Mouse (Mus musculus): ENCODE data around the gene Fam76a. TPM values are rescaled to one million over a fixed set of nuclear protein-coding genes. Genes with fewer than 3 reads are reported as not detected.
A peak's percentile ranks its signal among the peaks of the same experiment; 100 is the strongest.

Gene Fam76a
- total RNA-seq (2015; ENCODE audit: low replicate concordance): 26.5 and 39.9 TPM in 2 replicates
- total RNA-seq (2017; ENCODE audit: low replicate concordance): 47.6 and 53.9 TPM in 2 replicates

DNA sequence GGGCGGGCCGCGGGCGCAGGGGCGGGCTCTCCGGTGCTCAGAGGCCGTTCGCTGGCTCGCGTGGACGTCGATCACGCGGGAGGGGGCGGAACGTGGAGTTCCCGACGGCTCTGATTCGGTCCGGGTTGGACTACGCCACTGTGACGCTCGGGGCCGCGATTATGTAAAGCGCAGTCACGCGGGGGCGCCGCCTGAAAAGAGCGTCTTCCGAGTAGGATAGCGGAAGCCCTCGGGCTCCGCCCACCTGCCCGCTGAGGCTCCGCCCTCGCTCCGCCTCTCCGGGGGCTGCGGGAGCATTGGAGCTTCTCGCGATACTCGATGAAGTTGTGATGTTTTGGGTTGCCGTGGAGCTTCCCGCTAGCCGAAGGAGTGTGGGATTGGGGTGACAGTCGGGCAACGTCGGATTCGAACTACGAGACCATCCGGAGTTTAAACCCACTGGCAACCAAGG lies at the start of gene Fam76a:
Fam76a (minus strand) TSS at position 1 of the 451 bp plus-strand sequence.
- peak; percentile 88 for ATAC-seq (replicated peaks; ENCODE audit: low FRiP score, poor library complexity, severe bottlenecking)

GRCm38 (mm10) chr4:132972101-132972500 lies 49.7 kb upstream of the Fam76a start:
- ATAC-seq (replicated peaks; ENCODE audit: low FRiP score, poor library complexity, severe bottlenecking): no peak

GRCm38 (mm10) chr4:132971601-132972000 lies 49.2 kb upstream of the Fam76a start:
- ATAC-seq (replicated peaks; ENCODE audit: low FRiP score, poor library complexity, severe bottlenecking): no peak

DNA sequence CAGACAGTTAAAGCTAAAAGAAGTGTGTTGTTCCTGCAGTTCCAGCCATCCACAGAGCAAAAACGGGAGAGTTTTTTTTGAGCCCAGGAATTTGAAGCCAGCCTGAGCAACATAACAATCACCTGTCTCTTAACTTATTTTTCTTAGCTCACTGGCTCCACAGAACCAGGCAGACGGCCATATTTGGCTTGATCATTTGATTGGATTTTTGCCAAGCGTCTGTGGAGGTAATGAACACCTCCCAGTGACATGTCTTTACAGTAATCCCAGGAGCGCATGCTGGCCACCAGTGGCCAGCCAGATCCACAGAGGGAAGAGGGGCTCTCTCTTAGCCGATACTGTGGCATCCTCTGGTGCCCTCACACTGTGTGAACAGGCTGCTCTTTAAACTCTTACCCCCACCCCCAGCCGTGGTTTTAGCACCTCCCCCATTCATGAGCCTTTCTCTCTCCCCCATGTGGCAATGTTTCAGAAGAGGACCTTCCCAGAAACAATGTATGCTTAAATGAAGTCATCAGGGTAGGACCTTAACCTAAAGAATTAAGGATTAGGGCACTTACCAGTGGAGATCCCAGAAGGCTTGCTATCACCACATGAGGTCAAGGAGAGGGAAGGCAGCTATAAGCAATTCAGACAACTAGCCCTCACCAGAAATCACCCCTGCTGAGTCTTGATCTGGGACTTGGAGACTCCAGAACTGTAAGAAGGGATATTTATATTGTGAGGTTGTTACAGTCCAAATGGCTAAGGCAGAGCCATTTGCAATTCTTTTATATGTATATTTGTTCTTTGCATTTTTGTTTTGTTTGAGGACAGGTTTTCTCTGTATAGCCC lies 46.0 kb upstream of the Fam76a start:
- no peak for ATAC-seq (replicated peaks; ENCODE audit: low FRiP score, poor library complexity, severe bottlenecking)

GRCm38 (mm10) chr4:132964473-132964872 lies 42.1 kb upstream of the Fam76a start:
- no peak for ATAC-seq (replicated peaks; ENCODE audit: low FRiP score, poor library complexity, severe bottlenecking)

DNA sequence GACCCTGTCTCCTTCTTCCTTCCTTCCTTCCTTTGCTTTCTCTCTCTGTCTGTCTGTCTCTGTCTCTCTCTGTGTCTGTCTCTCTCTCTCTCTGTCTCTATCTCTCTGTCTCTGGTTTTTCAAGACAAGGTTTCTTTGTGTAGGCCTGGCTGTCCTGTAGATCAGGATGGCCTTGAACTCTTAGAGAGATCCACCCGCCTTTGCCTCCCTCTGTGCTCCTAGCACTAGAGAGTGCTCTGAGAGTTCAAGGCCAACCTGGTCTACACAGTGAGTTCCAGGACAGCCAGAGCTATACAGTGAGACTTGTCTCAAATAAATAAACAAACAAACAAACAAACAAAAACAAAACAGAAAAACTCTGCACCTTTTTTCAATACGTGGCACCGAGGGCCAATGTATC lies 41.7 kb upstream of the Fam76a start:
- ATAC-seq (replicated peaks; ENCODE audit: low FRiP score, poor library complexity, severe bottlenecking): no peak

DNA sequence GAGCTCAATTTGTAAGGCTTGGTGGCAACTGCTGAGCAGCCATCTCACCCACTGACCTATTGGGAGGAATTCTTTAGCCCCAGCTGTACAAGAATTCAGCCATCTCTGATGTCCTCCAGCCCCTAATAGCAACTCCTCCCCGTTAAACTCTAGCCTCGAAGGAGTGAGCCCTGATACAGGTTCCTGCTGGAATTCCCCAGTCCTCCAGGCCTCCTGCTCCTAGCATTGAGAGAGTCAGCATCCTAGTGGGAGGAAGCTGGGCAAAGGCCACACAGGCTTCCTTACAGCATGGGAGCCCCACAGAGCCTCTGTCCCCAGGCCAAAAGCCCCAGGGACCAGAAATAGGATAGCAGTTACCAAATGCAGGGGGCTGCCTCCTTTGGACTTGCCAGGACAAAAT lies 41.1 kb upstream of the Fam76a start:
- ATAC-seq (replicated peaks; ENCODE audit: low FRiP score, poor library complexity, severe bottlenecking): no peak

DNA sequence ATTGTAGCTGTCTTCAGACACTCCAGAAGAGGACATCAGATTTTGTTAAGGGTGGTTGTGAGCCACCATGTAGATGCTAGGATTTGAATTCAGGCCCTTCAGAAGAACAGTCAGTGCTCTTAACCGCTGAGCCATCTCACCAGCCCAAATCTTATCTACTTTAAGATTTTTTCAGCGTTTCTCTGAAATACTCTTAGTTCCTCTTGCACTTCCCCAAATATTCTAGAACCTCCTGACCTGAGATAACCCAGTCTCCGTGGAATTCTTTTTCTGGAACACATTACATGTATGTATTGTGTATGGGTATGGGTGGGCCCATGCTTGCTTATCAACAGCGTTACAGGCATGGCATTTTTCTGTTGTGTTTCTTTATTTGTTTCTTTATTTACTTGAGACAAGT lies 40.3 kb upstream of the Fam76a start:
- ATAC-seq (replicated peaks; ENCODE audit: low FRiP score, poor library complexity, severe bottlenecking): no peak

DNA sequence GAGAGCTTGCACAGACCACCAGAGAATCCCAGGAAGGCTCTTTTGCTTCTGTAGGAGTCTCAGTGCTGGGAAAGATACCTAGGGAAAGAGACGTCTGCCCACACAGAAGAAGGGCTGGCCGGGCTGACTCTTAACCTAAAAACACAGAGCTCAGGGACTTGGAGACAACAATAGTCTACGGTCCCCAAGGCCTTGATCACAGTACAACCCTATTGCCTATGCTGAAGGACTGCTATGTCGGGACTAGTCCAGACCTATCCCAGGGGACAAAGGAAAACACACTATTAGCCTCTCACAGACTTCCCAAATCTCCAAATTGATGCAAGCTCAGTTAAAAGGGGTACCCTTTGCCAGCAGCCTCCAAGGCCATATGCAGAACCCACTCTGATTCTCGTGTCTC lies 39.5 kb upstream of the Fam76a start:
- no peak for ATAC-seq (replicated peaks; ENCODE audit: low FRiP score, poor library complexity, severe bottlenecking)

DNA sequence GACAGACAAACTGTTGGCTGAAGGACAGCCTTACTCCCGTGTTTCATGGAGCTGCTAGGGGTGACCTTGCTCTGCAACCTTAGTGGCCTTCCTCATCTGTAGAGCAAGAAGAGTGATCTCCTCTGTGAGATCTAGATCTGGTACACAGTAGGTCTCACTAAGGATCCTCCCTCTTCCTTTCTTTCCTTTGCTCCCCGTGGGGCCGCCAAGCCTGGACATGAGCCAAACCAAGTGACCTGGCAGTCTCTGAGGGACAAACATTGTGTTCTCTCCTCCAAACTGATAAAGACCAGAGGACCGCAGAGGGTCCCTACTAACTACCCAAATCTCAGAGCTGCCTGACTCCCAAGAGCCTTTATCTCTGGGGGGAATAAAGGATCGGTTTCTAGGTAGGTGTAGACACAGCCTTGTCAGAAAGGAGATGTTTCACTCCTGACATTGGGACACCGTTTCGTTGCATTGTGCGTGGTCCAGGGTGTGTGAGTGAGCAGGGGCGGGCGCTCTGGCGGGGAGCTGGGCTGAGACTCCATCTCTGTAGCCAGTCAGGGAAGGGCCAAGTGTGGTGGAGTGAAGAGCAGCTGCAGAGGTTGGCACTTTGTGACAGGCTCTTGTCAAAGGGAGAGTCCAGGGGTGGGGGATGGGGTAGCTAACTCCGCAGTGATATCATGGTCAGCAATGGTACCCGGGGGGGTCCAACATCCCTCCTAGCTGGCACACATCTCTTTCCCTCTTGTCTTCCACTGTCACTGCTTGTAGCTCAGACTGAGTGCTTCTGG lies 38.7 kb upstream of the Fam76a start:
- no peak for ATAC-seq (replicated peaks; ENCODE audit: low FRiP score, poor library complexity, severe bottlenecking)

- ATAC-seq (replicated peaks; ENCODE audit: low FRiP score, poor library complexity, severe bottlenecking): no peak
These were observed 38.0 kb upstream of the Fam76a start for GRCm38 (mm10) chr4:132960313-132960712.

DNA sequence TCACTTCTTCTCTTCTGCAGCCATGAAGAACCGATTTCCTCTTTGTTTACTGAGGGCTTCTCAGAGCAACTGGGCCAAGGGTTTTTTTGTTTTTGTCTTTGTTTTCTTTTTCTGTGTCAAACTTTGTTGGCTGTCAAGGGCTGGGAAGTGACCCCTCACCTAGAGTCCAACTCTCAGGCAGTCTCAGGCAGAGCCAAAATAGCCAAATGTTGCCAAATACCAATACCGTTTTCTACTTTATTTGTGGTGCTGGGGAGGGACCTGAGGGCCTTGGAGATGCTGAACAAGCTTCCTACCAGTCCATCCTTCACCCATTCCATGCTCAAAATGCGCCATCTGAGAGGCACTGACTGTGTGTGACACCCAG lies 37.3 kb upstream of the Fam76a start:
- ATAC-seq (replicated peaks; ENCODE audit: low FRiP score, poor library complexity, severe bottlenecking): no peak

DNA sequence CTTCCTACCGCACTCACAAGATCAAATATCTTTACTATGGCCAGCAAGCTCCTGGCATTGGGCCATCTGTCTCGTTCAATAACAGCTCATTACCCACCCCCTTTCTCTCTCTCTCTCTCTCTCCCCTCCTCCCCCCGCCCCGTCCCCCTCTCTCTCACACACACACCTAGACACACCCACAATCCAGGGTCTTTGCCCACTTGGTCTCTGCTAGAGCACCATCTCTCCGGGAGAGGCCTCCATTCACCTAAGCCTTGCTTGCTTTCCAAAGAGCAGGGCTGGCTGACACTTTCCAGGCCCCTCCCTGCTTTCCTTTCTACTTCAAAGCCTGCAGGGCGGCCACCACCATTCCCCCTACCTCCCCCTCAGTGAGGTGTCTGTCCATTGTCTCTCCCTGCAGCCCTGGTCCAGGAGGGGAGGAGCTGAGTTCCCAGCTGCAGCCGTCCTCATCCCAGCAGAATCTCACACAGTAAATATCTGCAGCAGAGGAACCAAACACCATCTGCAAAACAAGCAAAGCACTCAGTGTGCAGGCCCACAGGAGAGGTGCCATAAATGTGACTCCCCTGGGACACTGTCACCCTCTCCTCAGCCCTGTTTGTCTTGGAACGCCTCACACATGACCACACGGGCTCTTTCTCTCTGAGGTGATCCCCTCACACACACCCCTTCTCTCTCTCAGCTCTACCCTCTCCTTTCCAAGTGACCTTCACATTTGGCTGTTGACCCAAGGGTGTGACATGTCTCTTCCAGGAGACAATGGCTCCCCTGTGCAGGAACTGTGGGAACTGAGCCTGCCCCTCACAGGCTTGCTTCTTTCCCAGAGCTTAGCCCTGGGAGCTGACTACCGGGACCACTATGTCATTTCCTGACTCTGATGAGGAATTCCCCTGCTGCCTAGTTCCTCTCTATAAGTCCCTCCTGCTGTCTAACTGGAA lies 36.7 kb upstream of the Fam76a start:
- no peak for ATAC-seq (replicated peaks; ENCODE audit: low FRiP score, poor library complexity, severe bottlenecking)

DNA sequence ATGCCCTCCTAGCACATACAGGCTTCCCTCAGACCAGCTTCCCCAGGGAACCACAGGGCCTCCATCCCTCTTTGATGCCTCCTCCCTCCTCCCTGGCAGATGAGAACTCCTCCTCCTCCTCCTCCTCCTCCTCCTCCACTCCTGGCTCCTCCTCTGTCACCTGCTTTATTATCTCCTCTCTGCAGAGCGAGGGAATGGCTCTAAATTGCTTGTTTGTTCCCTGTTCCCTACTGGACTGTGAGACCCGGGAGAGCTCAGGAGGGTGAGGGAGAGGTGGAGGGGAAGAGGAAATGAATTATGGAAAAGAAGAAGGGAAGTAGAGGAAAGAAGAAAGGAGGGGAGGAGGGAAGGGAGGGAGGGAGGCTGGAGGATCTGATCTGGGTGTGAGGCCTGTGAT lies 33.0 kb upstream of the Fam76a start:
- no peak for ATAC-seq (replicated peaks; ENCODE audit: low FRiP score, poor library complexity, severe bottlenecking)

GRCm38 (mm10) chr4:132954530-132955394 lies 32.4 kb upstream of the Fam76a start:
- ATAC-seq (replicated peaks; ENCODE audit: low FRiP score, poor library complexity, severe bottlenecking): no peak

DNA sequence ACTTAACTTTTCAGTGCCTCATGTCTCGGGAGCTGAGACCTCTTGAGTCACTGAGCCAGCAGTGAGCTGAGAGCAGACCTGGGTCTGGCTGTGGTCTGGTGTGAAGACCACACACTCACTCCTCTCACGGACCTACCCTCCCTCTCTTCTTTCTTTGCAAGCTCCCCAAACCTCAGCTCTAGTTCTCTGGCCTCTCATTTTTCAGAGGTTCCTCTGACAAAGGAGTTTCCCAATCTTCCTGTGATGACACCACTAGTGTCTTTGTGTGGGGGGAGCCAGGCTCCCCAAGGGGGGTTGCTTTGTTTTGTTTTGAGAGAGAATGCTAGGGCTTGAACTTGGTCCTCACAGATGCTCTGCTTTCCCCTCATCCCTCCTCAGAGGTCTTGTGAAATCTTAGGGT lies 28.6 kb upstream of the Fam76a start:
- ATAC-seq (replicated peaks; ENCODE audit: low FRiP score, poor library complexity, severe bottlenecking): no peak

- ATAC-seq (replicated peaks; ENCODE audit: low FRiP score, poor library complexity, severe bottlenecking): no peak
These were observed 27.6 kb upstream of the Fam76a start for GRCm38 (mm10) chr4:132949882-132950532.
